Mouse (Mus musculus): ENCODE measurements around the gene Slc39a9. TPM values are rescaled to one million over a fixed set of nuclear protein-coding genes. Genes with fewer than 3 reads are reported as not detected.

Slc39a9 gene
- polyA plus RNA-seq, 1 experiment, result 31.0 TPM

- Histone ChIP-seq H3K4me1 (ENCODE audit: control insufficient read depth, insufficient read depth, low read length) (no peaks in the 10 kb centered on the region; the same call in 1 of the 2 replicates), H3K27ac (ENCODE audit: insufficient read depth, low read length) (no peak overlapping the region), H3K4me3 (ENCODE audit: insufficient read depth, low read length) (no peak overlapping the region)
- TF ChIP-seq CTCF (IDR thresholded peaks at IDR 0.05; ENCODE audit: extremely low read depth, insufficient read depth, low read length) (no peak), POLR2A (IDR thresholded peaks at IDR 0.05; ENCODE audit: extremely low read depth, insufficient read depth, low read length) (no peak)
These were observed 57.6 kb downstream of the Slc39a9 start for GRCm38 (mm10) chr12:80701332-80701731.

- H3K4me1 ChIP-seq (ENCODE audit: control insufficient read depth, insufficient read depth, low read length), result peaks cover 5% of the 10 kb centered on the region
- H3K4me3 ChIP-seq (ENCODE audit: insufficient read depth, low read length), result no peak overlapping the region
- no peak for TF ChIP-seq POLR2A (IDR thresholded peaks at IDR 0.05; ENCODE audit: extremely low read depth, insufficient read depth, low read length)
- no peak for TF ChIP-seq CTCF (IDR thresholded peaks at IDR 0.05; ENCODE audit: extremely low read depth, insufficient read depth, low read length)
- no peak overlapping the region for H3K27ac ChIP-seq (ENCODE audit: insufficient read depth, low read length)
These were observed 62.7 kb downstream of the Slc39a9 start for GRCm38 (mm10) chr12:80706208-80706914.

- peaks cover 5% of the 10 kb centered on the region for H3K4me1 ChIP-seq (ENCODE audit: control insufficient read depth, insufficient read depth, low read length)
- H3K27ac ChIP-seq (ENCODE audit: insufficient read depth, low read length), result no peak overlapping the region
- TF ChIP-seq POLR2A (IDR thresholded peaks at IDR 0.05; ENCODE audit: extremely low read depth, insufficient read depth, low read length), result no peak
- TF ChIP-seq CTCF (IDR thresholded peaks at IDR 0.05; ENCODE audit: extremely low read depth, insufficient read depth, low read length), result no peak
- H3K4me3 ChIP-seq (ENCODE audit: insufficient read depth, low read length), result no peak overlapping the region
These were observed 63.4 kb downstream of the Slc39a9 start for GRCm38 (mm10) chr12:80706915-80707604.

- Histone ChIP-seq H3K4me3 (ENCODE audit: insufficient read depth, low read length) (no peak overlapping the region), H3K27ac (ENCODE audit: insufficient read depth, low read length) (no peak overlapping the region), H3K4me1 (ENCODE audit: control insufficient read depth, insufficient read depth, low read length) (no peaks in the 10 kb centered on the region)
- TF ChIP-seq CTCF (IDR thresholded peaks at IDR 0.05; ENCODE audit: extremely low read depth, insufficient read depth, low read length) (no peak), POLR2A (IDR thresholded peaks at IDR 0.05; ENCODE audit: extremely low read depth, insufficient read depth, low read length) (no peak)
These were observed 72.2 kb downstream of the Slc39a9 start for GRCm38 (mm10) chr12:80715915-80716314.

GRCm38 (mm10) chr12:80719141-80719540 lies 75.5 kb downstream of the Slc39a9 start:
- Histone ChIP-seq H3K27ac (ENCODE audit: insufficient read depth, low read length) (no peak overlapping the region), H3K4me1 (ENCODE audit: control insufficient read depth, insufficient read depth, low read length) (no peaks in the 10 kb centered on the region), H3K4me3 (ENCODE audit: insufficient read depth, low read length) (no peak overlapping the region)
- no peak for TF ChIP-seq CTCF (IDR thresholded peaks at IDR 0.05; ENCODE audit: extremely low read depth, insufficient read depth, low read length)

- TF ChIP-seq CTCF (IDR thresholded peaks at IDR 0.05; ENCODE audit: extremely low read depth, insufficient read depth, low read length) (no peak), POLR2A (IDR thresholded peaks at IDR 0.05; ENCODE audit: extremely low read depth, insufficient read depth, low read length) (no peak)
These were observed 76.8 kb downstream of the Slc39a9 start for GRCm38 (mm10) chr12:80720507-80720906.

GRCm38 (mm10) chr12:80721458-80721857 lies 77.8 kb downstream of the Slc39a9 start:
- Histone ChIP-seq H3K4me1 (ENCODE audit: control insufficient read depth, insufficient read depth, low read length) (no peaks in the 10 kb centered on the region), H3K4me3 (ENCODE audit: insufficient read depth, low read length) (no peak overlapping the region), H3K27ac (ENCODE audit: insufficient read depth, low read length) (no peak overlapping the region)
- TF ChIP-seq CTCF (IDR thresholded peaks at IDR 0.05; ENCODE audit: extremely low read depth, insufficient read depth, low read length) (no peak), POLR2A (IDR thresholded peaks at IDR 0.05; ENCODE audit: extremely low read depth, insufficient read depth, low read length) (no peak)

More at GRCm38 (mm10) chr12:80720507-80720906, 76.8 kb downstream of the Slc39a9 start:
- H3K4me1 ChIP-seq (ENCODE audit: control insufficient read depth, insufficient read depth, low read length), result no peaks in the 10 kb centered on the region
- H3K4me3 ChIP-seq (ENCODE audit: insufficient read depth, low read length), result no peak overlapping the region
- H3K27ac ChIP-seq (ENCODE audit: insufficient read depth, low read length), result no peak overlapping the region

- Histone ChIP-seq H3K27ac (ENCODE audit: insufficient read depth, low read length) (no peak overlapping the region), H3K4me3 (ENCODE audit: insufficient read depth, low read length) (no peak overlapping the region), H3K4me1 (ENCODE audit: control insufficient read depth, insufficient read depth, low read length) (no peaks in the 10 kb centered on the region)
- TF ChIP-seq POLR2A (IDR thresholded peaks at IDR 0.05; ENCODE audit: extremely low read depth, insufficient read depth, low read length) (no peak), CTCF (IDR thresholded peaks at IDR 0.05; ENCODE audit: extremely low read depth, insufficient read depth, low read length) (peak; percentile 88)
These were observed 81.3 kb downstream of the Slc39a9 start for GRCm38 (mm10) chr12:80724853-80725559.

- no peak overlapping the region for H3K27ac ChIP-seq (ENCODE audit: insufficient read depth, low read length)
- TF ChIP-seq POLR2A (IDR thresholded peaks at IDR 0.05; ENCODE audit: extremely low read depth, insufficient read depth, low read length) (no peak), CTCF (IDR thresholded peaks at IDR 0.05; ENCODE audit: extremely low read depth, insufficient read depth, low read length) (no peak)
- H3K4me1 ChIP-seq (ENCODE audit: control insufficient read depth, insufficient read depth, low read length), result no peaks in the 10 kb centered on the region; the same call in 1 of the 2 replicates
- no peak overlapping the region for H3K4me3 ChIP-seq (ENCODE audit: insufficient read depth, low read length)
These were observed 84.5 kb downstream of the Slc39a9 start for GRCm38 (mm10) chr12:80728207-80728606.
